Mouse (Mus musculus) granulocyte monocyte progenitor cell, adult 5-6 weeks (primary cell): ENCODE results near the gene Znrf3. TPM values are rescaled to one million over a fixed set of nuclear protein-coding genes. Genes with fewer than 3 reads are reported as not detected.

ENCODE experiments used
- ATAC-seq: replicated peaks from 2 replicates; pipeline ENCODE4 v1.8.0; 2016; ENCODE audit warnings: mild to moderate bottlenecking, moderate TSS enrichment, inconsistent platforms; ENCODE audit not compliant: poor library complexity, severe bottlenecking
- total RNA-seq, 2 experiments: library from RNA; stranded (forward) in 1 of 2; stranded (reverse) in 1 of 2; fragments of 200-712, 200-1000 nt in 1 of 2; fragments of >200 nt in 1 of 2; fragmentation: Nextera tagmentation in 1 of 2; gene quantifications; 2 replicates each; pipeline ENCODE4 v1.2.3; 2014 to 2017

The Znrf3 gene
- total RNA-seq, 2 experiments from 2014 or later, result 2.2 to 6.4 TPM

DNA sequence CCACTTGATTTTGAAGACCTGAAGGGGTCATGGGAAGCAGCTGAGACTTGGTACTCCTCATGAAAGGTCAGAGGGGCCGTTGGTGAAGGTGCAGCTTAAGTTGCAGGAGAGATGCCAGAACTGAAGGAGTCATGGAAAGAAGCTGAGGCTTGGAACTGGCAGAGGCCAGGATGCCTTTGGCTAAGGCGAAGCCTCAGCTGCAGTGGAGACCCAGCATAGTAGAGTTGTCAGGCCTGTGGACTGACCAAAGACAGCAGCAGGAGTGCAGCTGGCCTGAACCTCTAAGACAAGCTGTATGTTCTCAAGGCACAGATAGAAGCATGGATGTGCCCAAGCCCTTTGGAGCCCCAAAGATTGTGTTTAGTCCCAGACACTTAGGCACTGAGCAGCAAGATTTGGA is 40.5 kb downstream of the Znrf3 start:
- no peak for ATAC-seq

DNA sequence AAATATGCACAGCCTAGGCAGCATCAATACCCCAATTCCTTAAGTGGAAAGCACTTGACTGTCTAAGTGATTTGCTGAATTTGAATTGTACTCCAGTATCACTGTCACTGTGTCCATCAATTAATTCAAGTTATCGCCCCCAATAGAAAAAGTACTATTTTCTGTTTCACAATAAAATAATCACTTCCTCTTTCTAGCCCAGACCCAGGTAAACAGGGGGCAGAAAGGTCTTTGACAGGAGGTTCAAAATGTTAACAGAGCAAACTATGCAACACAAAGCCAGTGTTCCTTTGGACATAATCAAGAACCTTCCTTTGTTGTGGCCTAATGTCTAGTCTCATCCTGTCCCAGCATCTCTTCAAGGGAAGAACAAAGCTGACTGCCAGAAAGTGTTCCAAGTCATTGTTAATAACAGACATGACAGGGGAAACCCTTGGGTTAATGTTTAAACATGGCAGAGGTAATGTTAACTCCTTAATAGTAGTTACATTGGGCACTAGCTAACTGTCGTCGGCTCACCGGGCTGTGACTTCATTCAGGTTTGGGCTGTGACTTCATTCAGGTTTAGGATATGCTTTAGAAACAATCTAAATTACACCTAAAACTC is 42.4 kb downstream of the Znrf3 start:
- ATAC-seq, result no peak

DNA sequence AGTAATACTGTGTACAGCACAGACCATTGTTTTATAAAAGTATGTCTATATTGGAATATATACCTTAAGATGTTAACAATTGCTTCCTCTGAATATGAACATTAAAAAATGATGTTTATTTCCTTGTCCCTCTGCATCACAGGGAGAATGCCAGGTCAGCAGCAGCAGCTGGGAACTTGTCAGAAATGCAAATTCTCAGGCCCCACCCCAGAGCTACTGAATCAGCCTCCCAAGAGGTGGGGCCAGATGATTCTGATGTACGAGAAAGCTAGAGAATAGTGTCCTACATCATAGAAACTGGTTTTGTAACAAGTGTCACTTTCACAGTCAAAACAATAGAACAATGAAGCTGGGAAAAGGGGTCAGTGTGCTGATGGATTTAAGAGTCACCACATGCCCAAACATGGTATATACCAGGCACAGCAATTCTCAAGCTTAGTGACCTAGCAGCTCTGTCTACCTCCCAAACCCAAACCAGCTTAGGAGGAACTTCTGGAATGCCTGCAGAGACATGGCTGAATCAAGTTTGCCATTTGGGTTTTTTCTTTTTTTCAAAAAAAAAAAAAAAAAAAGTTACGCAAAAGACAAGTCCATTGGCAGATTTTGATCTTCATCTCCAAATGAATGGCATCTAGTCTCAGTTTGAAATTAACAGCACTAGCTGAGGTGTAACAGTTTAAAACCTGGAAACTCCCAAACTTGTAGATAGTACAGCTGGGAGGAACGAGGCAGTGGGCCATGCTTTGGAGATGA is 46.2 kb downstream of the Znrf3 start:
- no peak for ATAC-seq

DNA sequence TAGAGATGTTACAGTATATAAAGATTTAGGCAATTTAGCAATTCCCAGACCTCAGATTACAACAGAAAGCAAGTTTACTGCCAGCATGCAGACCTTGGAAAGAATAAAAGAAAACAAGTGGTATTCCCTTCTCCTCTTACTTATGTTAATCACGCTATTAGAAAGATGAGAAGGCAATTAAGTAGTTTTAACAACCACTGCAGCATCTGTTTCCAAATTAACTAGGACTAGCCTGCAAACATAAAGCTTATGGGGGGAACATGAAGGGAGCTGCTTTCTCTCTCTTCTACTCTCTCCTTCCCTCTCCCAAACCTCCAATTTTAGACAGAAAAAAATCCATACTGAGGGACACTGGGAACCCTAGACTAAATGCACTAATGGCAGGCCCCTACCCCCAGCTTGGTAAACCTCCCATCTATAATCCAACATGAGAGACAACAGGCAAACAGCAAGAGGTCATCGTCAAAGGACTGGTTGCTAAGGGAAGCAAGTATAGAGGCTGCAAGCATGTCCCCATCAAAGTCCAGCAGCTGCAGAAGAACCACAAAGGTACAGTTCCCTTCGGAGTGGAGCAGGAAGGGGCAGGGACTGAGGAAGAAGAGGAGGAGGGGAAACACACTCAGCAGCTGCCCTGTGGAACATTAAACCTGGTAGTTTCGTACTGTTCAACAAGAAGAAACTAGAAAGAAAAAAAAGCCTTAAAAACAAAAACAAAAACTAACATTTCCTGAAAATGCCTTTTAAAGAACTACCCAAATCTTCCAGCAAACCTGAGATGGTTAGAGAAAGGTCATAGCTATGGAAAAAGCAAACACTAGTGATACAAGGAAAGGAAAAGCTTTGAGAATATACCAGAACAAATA is 53.4 kb downstream of the Znrf3 start:
- peak; percentile 37; the same call in 1 of the 2 replicates for ATAC-seq

DNA sequence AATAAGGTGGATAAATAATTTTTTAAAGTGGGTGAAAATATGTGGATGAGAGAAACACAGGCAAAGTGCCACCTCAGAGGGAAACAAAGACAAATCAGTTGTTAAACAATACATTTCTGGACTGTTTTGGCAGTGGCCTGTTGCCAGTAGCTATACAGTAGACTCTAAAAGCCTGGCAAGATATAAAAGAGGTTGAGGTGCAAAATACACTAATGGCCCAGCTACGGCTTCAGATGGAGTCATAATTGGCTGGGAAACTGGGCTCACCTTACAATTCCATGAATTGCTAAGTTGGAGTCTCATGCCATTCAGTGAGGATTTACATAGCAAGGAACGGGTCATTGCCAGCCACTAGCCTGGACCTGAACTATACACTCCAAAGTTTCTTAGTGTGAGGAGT is 62.0 kb downstream of the Znrf3 start:
- ATAC-seq, result no peak

DNA sequence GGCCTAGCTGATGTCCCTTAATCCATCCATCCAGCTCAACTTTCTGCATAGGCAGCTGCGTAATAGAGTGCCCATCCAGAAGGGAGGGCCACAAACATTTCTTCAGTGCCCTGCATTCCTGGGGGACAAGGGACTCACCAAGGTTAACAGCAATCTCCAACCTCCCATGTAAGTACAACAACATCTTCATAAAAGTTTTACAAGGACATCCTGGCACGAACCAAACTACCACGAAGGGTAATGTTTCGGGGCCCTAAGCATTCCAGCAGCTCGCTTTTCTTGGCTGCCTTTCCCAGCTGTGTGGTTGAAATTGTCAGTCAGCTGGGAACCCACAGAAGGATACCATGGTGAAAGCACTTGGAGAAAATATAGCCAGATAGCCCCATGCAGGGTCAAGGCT is 63.4 kb downstream of the Znrf3 start:
- no peak for ATAC-seq

DNA sequence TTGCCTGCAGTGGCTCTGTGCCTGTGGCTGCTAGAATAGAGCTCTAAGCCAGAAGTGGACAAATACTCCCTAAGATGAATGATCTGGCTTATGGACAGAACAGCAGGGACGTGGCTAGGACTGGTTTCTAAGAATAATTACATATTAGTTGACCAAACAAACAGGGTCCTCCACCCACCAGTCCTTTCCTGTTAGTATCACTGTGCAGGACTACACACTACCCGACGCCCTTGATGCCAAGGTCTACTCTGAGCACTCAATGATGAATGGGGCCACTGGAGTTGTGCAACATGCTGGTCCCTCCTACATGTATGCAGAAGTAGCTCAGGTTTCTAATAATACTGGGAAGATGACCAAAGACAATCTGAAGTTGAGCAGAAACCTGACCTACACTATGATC is 64.4 kb downstream of the Znrf3 start:
- ATAC-seq, result peak; percentile 50

DNA sequence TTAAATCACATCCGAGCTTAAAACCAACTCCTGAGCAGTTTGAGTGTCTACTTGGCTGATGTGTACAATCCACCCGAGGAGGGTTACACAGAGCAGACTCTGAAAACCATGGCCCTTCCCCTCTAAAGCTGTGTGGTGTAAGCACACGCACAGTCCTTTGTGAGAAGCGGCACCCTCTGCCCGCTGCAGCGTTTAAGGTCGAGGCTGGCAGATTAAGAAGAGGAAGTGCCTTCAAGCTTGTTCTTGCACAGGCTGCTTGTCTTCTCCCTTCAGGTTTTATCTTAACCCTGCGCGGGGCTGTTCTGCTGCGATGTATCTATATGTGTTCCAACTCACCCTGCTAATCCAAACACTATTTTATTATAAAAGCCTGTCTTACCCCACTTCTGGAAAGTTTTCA is 75.5 kb downstream of the Znrf3 start:
- peak; percentile 92 for ATAC-seq

DNA sequence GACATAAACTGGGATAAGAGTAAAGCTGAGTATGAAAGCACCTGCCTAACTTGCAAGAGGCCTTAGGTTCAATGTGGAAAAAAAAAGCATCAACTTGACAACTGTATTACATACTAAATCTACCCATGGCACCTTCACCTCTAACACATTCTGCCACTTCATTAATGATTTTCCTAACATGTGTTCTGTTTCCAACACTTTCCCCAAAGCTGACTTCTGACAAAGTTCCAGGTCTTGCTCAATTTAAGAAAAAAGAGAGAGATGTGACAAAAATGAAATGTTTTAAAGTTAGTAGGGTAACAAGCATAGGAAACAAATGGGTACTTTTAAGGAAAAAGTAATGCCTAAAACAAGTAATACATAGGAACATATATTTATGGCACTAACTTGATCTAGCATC is 76.2 kb downstream of the Znrf3 start:
- ATAC-seq, result no peak

DNA sequence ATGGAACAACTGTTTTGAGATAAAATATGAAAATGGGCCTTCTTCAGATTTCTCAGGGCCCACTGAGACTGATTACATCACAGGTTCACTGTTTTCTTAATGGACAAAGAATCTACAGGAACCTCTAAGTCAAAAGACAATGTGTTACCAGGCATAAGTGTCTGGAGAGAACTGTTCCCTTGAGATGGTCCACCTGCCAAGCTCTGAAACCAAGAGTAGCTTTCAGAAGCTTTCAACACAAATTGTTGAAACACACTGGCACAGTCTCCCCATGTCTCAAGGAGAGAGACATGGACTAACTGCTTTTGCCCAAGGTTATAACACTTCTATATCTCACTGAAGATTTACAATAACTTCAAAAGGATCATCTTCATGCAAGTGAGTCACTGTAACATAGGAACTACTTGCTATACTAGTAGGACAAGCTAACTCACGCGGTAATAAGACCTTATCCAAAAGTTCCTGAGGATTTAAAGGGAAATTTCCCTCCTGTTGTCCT is 89.3 kb downstream of the Znrf3 start:
- ATAC-seq, result no peak

DNA sequence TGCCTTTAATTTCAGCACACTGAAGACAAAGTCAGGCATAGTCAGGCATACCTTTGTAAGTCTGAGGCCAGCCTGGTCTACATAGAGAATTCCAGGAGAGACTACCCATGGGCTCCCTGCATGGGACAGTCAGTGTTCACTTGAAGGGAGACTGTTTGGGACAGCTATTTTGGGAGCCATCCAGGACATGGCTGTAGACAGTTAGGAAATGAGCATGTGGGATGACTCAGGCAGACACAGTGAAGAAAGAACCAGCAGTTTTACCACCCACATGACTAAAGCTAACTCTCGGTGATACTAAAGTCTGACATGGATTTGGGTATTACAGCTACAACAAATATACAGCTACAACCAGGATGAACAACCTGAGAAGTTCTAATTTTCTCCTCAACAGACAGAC is 89.9 kb downstream of the Znrf3 start:
- peak; percentile 68 for ATAC-seq

DNA sequence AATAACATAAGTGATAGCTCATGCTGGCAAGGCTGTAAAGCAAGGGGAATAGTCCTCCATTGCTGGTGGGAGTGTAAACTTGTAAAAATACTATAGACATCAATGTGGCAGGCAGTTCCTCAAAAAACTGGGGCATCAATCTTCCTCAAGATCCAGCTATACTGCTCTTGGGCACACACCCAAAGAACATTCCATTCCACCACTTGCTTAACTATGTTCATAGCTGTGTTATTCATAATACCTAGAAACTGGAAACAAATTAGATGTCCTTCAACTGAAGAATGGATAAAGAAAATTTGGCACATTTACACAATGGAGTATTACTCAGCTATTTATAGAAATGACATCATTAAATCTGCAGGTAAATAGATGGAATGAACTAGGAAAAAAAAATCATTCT is 91.6 kb downstream of the Znrf3 start:
- no peak for ATAC-seq

DNA sequence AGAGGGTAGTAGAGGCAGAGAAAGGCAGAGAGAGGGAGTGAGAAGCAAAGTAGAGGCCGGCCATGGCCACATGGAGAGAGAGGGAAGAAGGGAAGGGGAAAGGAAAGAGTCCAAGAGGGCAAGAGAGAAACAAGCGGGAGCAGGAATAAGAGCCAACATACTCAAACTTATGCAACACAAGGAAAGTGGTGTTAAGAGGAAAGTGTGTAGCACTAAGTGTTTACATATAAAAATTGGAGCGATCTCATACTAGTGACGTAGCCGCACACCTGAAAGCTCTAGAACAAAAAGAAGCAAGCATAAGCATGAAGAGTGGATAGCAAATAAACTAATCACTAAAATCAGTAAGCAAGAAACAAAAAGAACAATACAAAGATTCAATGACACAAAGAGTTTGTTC is 95.2 kb downstream of the Znrf3 start:
- ATAC-seq, result no peak

DNA sequence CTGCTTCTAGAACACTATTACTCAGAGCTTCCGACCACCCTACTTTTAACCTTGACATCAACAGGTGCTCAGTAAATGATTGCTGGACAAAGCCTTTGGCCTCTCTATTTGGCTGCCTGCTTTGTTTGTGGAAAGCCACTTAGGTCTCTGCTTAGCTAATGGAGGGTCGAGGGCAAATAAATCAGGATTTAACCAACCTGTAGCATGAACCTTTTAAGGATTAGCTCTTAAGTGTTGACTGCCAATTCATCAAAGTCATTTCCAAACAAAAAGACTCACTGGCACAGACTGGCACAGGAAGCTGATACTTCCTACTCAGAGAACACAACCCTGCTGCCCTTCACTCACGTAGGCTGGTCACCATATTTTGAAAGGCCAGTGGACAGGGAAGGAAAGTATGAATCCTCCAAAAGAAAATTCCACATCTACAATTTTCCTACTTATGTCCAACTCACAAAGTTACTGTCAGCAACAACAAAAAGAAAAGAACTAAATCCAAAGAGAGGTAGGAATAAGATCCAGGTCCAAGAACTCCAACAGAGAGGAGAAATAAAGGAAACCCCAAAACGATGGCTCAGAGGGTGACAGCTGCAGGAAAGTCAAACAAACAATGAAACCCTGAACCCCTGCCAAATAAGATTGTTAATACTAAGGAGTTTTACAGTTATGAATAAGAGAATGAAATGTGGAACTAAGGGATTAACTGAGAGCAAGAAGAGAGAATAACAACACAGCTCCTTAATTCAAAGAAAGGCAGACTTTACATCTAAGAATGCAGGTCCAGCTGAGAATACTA is 97.6 kb downstream of the Znrf3 start:
- ATAC-seq, result no peak

DNA sequence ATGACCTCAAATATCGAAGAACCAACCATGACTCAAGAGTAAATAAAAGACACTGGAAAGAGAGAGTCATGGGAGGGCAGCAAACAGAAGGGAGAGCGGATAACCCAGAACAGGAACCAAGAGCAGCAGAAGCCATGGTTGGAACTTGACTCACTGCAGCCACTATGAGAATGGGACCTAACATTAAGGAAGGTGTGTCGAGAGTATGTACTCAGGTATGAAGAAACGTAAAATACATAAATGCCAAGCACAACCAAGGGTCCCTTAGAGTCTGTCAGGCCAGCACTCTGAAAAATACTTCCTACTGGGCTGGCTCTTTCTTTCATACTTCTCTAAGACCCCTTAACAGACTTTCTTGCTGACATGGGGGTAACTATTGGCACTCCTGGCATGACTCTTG is 100.9 kb downstream of the Znrf3 start:
- ATAC-seq, result no peak

DNA sequence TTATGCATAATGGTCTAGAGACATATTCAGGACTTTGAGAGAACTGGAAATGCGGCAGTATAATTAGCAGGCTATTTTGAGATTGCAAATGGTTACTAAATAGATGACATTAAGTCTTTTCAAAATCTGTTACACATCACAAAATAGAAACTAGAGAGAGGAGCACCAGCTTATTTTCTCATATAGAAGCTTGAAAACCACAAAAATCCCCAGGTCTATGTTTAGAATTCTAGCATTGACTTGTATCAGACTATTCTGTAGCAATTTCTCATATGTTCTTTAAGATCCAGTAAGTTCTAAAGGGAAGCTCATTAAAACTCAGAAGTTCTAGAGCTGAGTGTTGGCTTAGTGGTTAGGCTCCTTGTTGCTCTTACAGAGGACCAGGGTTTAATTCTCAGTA is 104.9 kb downstream of the Znrf3 start:
- no peak for ATAC-seq

DNA sequence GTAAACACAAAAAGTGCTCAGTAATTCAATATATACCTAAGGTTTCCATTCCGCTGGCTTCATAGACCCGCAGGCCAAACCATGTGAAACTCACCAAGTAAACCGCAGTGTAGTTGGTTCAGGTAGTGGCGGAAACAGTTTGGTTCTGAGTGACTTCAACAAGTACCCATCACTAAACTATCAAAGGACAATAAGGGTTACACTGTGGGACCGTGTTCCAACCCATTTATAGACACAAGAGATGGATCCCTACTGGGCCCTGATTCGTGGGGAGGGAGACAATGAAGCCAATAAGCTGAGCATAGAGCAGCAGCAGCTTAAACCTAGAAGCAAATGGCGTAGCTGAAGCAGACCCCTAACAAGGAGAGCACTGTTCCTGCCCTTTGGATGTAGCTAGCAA is 107.8 kb downstream of the Znrf3 start:
- no peak for ATAC-seq

DNA sequence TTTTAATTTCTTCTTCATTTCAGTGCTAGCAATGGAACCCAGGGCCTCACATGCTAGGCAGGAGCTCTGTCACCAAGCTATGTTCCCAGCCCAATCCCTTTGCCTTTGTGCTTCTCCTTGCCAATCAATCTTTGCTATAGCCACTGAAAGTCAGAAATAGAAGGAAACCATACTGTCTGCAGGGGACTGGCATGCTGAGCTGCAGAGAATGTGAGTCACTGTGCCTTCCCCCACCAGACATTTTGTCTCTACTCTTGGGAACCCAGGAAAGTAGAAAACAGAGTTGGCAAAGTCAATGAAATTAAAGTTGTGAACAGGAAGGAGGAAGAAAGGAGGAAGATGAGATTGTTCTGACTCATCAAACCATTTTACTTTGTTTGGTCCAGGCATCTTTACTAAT is 108.4 kb downstream of the Znrf3 start:
- no peak for ATAC-seq

DNA sequence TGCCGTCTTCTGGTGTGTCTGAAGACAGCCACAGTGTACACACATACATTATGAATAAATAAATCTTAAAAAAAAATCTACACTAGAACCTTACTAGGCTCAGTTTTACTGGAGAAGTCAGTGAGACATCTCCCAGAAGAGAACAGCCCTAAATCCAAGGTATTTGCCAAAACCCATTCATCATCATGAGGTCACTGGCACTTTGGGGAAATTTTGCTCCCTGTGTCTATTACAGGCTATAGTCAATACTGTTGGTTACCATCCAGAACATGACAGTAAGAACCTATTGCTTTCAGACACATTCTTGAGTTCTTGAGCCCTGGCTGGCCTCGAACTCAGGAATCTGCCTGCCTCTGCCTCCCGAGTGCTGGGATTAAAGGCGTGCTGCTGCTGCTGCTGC is 113.8 kb downstream of the Znrf3 start:
- ATAC-seq, result no peak

DNA sequence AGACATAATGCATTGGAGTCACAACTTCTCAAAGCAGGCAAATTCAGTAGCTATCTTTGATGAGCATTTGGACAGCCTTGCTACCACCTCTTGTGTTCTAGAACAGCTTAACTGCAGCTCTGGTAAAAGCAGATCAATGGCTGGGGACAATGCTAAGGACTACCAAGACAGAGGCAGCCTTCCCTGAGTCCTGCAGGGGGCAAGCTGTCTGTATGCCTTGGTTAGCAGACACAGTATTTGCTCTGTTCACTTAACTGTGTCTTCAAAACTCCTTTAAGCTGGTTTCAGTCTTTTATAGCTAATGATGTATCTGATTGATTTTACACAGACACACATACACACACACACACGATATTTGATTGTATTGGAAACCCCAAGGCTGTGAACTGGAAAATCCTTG is 117.0 kb downstream of the Znrf3 start:
- ATAC-seq, result no peak
